Mouse (Mus musculus): ENCODE measurements at regions not wholly inside any gene's neighbourhood (a gene's known extent, or its start where the extent isn't known, plus 50 kb on each side); places are given as distances from the start of the nearest gene placed in this dataset.
A peak's percentile ranks its signal among the peaks of the same experiment; 100 is the strongest.

DNA sequence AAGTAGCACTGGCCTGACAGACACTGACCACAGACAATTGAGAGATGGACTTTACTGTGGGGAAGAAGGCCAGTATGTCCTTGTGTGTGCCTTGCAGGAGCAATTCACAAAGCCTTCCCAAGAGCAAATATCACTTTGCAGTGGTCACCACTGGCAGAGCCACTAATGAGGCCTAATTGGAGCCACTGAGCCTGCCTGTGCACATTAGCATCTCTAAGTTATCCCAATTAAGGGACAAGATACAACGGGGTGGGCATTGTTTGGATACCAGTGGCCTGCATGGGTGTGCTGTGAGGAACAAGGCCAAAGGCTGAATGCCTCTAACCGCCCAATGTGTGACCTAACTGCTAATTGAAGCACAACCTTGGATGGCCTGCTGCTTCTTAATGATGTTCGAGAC, 433.4 kb upstream of the Ptbp2 start:
- no peak for DNase-seq

DNA sequence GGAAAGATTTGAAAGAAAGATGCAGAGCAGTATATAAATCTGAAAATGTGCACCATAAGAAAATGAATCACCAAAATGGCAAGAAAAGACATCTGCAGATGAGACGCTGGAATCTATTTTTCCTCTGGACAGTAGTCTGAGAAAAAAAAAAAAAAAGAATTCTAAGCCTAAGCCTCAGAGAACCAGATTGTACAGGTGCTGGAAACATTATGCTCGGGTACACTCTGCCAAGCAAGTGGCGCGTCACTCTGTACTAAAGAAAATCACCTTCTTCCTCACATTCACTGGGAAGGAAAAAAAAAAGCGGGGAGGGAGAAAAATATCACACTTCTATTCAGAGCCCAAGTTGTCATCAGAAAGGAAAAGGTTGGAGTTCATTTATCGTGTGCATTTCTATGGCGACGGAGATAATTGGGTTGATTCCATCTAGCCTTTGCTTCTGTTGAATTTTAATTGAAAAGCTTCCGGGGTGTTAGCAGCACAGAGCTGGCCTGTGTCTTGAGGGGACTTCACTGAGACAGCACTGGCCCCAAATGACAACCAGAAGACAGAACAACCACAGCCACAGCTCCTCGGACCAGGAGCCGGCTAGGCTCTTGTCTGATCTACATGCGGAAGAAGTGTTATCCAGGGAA, 430.5 kb upstream of the Ptbp2 start:
- no peak for DNase-seq

DNA sequence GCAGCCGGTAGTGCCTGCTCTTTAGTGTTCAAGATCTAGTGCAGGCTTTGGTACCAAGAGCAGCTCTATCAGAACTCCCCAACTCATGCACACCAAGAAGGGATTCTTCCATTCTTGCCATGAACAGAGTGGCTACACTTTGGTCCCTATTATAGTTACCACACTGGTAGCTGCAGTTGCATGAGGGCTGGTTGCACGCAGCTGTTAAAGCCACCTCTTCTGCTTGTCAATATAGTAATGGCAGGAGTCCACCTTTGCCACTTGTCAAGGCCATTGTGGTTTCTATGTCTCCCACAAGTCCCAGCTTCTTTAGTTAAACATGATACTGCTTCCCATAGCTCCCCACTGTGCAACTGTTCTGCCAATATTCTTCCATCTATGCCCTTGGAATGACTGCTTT, 415.1 kb upstream of the Ptbp2 start:
- DNase-seq: no peak

DNA sequence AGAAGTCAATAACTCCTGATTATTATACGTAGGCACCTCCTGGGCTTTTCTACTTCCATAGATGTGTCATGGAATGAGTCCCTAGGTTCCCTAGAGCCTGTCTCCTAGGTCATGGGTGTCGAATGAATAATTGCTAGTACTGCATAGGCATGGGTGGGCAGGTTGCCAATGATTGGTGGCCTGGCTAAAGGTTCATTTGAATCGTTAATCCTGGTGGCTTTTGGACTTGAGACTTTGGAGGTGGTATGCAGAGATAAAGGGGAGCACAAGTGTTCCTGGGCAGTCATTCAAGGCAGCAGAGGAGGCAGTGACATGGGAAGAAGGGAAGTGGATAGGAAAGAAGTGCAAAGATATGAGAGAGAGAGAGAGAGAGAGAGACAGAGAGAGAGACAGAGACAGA, 410.2 kb upstream of the Ptbp2 start:
- DNase-seq: no peak

DNA sequence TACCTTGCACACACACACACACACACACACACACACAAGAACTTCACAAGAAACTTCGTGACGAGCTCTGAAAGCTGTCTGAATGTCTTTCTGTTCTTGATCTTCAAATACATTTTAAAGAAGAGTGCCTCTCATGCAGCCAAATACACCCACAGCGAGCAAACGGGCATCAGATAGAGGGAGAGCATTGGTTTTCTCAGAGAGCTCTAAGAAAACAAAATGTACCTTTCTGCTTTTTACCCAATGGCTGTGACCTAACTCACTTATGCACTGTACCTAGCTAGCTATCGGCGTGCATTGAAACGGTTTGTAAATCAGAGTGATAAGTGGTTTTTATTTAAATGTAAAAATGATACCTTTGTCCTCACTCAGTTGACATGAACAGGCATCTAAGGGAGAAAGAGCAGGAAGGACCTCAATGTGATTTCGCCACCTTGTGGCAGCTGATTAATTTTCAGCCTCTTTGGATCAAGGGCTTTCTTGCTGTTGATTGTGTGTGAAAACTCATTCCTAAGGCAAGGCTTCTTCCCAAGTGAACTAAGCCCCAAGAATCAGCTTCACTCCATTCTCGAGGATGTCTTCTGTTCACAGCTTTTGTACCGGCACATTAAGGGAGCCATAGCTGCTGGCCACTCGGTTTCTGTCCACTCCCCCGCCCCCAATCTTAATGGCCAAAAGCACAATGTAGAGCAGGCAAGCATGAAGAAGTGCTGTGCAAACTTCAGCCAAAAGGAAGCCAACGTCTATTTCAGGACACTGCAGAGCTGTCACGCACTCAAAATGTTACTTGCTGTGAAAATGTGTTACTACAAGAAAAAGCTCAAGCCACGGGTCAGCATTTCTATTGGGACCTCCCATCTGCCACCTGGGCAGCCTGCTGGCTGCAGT, 408.4 kb upstream of the Ptbp2 start:
- peak; percentile 5 for DNase-seq

DNA sequence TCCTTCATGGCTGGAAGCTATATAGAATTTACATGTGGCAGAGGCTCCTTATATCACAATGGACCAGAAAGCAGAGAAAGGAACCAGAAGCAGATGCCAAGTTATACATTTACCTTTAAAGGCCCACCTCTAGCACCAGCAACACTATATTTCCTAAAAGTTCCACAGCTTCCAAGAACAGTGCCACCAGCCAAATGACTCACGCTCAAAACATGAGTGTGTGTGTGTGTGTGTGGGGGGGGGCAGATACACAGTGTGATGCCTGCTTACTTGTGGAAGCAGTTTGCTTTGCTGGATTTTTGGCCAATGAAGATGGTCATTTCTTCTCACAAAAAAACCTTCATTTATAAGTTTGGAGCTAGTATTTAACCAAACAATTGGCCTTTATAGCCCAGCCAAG, 405.3 kb upstream of the Ptbp2 start:
- no peak for DNase-seq

DNA sequence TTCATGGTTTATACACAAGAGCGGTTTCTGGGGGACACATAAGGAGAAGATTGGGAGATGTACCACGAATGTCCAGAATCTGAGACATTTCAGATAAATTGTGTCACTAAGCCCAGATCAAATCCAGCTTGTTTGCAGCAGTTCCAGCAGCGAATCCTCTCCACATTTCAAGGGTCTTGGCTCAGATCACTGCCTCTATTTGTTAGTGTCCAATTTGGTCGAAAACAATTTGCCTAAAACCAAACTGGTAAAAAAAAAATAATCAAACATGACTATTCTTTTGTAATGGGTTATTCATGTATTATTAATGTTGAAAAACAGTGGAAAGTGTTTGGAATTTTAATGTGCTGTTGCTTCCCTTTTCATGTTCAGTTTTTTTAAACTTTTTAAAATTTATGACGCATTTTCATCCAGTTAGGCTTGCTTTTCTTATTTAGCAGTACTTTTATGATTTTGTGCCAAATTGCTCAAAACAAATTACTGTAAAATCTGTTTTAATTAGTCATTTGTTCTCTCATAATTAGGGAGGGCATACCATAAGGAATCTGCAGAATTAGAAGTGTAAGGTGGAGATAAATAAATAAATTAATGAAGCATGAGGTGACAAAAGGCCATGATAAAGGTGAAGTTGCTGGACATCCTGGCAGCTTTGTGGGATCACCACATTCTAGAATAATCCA, 396.8 kb upstream of the Ptbp2 start:
- DNase-seq: no peak

DNA sequence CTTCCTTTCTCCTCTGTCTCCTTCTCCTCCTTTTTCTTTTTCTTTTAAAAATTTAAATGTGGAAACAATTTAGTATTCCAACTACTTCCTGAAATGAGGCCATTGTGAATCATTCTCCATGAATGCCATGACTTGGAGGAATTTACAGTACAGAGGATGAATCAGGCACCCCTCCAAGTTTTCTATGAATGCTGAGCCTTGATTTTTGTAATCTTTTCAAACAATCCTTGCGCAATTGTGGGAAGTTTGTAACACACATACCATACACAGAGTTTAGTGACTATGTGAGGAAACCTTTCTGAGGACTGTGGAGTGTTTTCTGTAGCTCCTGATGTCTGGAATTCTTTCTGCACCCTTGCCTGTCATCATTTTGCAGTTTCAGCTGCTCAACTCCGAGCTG, 391.4 kb upstream of the Ptbp2 start:
- no peak for DNase-seq
